Mouse (Mus musculus): ENCODE results near the gene Degs2.

Gene Degs2

DNA sequence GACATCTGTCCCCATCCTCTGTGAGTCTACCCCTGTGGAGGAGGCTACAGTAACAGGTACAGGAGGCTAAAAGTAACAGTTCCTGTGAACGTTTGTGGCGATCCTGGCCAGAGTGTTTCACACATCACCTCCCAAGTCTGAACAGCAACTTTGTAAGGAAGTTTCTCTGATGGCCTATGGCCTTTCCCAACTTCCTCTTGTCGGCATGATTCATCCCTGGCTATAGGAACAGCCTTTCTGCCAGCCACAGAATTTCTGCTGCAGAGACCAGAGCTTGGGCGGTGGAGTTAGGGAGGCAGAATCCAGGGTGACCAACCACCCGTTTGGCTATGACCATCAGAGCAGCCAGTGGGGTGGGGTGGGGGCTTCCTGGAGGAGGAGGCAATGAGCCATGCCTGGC is 2.1 kb downstream of the Degs2 start:
- no peak for DNase-seq (ENCODE audit: low read depth, low spot score)

DNA sequence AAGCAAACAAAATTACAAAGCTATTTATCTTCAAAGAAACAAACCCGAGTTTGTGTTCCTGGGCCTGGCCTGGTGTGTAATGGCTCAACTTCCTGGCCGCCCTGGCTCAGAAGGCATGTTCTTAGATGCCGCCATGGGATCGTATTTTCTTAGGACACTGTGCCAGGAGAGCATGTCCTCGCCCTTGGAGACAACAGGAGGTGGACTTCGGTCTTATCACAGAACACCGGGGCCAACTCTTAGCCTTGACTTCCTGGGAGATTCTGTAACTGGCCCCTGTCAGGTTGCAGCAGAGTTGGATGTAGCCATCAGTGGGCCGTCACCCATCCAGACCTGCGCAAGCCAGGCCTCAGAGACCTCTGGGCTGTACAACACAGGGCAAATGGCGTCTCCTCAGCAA is 2.5 kb downstream of the Degs2 start:
- DNase-seq (ENCODE audit: low read depth, low spot score), result no peak

DNA sequence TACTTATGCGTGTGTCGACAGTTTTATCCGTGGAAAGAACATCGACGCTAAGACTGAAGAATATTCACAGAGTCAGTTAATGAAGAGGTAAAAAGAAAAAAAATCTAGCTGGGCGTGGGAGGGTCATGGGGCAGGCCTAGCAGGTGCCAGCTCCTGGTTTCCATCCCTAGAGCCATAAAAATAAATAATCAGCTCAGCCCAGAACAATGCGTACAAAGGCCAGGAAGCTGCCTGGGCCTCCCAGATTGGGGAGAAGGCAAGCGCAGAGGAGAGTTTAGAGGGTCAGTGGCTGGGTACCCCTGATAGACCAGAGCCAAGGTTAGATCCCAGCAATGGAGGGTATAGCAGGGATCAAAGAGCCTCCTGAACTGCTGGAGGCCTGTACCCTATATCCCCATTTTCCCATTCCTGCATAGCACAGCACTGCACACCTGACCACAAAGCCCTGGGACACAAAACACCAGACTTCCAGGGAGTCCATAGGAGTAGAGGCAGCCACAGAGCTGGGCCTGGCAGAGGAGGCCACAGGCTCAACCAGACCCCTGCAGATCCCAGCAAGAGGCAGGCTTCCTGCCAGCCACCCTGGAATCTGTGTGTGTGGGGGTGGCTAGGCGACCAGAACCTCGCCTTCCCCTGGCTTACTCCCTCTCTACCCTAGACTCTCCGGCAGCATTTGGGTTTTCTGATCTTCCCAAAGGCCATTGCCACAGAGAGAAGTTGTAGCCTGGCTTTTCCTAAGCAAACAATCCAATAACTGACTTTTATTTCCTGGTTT is 3.2 kb downstream of the Degs2 start:
- DNase-seq (ENCODE audit: low read depth, low spot score), result no peak

DNA sequence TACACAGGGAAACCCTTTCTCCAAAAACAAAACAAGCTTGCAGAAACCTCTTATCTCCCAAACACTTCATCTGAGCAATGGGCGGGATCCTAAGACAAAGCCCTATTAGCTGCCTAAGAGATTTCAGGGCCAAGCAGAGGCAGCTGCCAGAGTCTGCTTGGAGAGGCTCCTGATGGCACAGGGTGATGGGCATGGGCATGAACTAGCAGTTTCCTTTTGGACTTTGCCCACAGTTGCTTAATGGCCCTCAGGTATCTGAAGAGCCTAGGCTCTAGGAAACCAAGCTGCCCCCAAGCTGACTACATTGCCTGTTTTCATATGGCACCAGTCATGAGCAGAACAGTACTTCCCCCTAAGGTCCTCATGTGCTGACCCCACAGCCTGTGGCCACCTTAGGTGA is 7.9 kb downstream of the Degs2 start:
- no peak for DNase-seq (ENCODE audit: low read depth, low spot score)

DNA sequence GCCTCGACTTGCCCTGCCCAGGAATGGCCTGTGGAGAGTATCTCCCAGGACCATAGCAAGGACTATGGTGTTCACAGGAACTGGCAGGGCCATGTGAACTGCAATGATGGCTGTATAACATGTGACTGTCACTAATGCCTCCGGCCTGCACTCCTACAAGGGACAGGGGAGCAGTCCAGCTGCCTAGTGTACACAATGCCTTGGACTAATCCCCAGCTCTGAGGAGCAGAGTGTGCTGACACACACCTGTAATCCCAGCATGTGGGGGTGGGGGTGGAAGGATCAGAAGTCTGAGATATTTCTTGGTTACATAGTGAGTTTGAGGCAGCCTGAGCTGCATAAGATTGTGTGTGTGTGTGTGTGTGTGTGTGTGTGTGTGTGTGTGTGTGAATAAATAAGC is 8.5 kb downstream of the Degs2 start:
- DNase-seq (ENCODE audit: low read depth, low spot score), result no peak

DNA sequence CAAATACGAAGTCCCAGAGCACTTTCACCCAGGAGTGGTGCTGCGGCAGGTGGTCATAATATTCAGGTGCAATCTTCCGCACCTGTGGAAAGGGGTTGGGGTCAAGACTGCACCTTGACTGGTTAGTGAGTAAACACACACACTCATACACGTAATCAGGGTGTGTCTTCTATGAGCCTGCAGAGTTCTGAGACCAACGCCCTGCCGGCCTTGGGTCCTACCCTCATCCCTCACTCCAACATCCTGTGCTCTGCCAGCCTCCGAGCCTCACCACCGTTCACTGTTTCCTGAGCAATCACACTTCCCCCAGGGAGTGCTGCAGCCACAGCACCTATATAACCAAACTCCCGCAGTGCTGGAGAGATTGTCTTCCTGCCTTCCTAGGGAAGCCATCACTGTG is 11.6 kb downstream of the Degs2 start:
- DNase-seq (ENCODE audit: low read depth, low spot score), result no peak

DNA sequence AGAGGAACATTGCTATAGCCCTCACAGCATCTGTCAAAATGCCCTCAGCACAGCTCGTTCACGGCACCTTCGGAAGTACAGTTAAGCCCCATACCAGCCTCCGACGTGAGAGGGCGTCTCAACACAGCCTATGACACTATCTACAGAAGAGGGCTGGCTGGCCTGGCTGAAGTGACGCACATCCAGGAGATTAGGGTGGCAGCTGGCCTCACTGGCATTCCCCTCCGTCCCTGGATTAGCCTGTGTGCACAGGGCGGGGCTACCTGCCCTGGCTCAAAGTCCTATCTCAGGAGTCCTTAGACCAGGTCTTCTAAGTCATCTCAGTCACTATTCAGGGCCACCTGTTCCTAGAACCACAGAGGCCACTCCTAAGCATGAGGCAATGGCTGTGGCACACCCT is 12.9 kb downstream of the Degs2 start:
- no peak for DNase-seq (ENCODE audit: low read depth, low spot score)

DNA sequence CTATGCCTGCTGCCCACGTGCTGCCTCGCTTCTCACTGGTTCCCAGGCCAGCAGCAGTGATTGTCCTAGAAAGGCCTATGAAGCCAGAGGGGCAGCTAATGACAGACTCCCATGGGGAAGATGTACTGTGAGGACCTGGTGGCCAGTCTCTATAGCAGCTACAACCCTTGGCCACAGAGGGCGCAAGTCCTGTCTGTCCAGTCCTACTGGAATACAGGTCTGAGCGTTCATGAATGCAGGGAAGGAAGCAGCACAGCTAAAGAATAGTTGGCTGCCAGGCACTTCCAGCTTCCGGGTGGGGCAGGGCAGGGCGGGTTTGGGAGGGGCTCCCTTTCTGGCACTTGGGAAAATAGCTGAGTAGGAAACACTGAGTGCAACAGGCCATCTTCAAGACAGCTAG is 15.2 kb downstream of the Degs2 start:
- no peak for DNase-seq (ENCODE audit: low read depth, low spot score)

DNA sequence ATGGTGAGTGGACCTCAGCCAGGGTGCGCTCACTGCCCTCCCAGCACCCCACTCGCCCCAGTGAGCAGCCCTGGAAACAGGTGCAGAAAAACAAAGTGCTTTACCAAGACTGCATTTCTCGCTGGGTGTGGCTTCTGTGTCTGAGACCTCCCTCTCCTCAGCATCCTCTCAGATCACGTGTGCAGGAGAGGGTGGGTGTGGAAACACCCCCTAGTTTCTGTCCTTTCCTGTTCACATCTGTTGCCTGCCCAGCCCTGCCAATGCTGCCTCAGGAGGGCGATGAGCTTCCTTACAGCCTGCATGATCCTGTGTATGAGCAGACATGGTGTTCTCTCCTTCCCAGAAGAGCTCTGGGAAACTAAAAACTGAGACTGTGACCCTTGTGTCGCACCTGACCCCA is 15.7 kb downstream of the Degs2 start:
- DNase-seq (ENCODE audit: low read depth, low spot score), result no peak

DNA sequence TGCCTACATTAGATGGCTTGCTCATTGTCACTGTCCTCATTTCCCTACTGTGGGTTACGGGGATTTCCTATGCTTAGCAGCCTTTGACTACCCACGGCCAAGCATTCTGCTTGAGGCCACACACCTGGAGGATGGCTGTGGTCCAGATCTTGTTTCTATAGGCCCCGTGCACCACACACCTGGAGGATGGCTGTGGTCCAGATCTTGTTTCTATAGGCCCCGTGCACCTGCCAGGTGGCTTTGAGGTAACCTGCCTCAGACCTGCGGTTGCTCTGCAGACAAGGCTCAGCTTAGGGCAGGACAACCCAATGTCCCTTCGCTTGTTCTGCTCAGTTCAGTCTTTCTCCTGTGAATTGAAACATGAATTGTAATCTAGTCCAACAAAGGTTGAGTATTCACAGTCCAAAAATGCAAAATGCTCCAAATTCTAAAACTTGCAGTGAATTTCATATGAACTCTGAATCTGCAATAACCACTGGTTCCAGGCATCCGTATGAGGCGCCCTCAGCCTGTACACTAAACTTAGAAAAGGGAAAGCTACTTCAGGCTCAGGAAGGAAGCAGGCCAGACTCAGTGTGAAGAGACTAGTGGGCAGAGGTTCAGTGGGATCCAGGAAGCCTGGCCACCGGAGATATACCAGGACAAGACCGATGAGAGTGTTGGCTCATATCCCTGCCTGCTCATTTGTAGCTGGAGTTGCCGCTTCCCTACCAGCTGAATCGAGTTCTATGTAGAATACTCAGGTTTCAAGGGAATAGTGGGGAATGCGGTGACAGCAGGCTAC is 19.7 kb downstream of the Degs2 start:
- DNase-seq (ENCODE audit: low read depth, low spot score), result no peak

DNA sequence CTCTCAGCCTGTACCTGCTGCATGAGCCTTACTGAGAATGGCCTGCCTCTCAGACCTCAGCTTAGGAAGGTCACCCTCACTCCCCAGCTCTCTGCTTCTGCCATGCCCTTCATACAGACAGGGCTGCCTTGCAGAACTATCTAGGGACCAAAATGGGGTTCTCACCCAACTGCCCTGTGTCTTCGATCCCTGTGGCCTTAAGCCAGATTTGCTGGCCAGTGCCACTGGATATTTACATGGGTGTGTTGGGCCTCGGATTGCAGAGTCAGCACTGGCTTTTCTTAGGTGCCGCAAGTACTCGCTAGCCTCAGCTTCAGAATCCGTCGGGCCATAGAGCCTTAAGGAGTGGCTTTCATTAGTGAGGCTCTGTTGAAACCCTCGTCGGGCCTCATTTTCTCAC is 21.3 kb downstream of the Degs2 start:
- DNase-seq (ENCODE audit: low read depth, low spot score), result no peak

DNA sequence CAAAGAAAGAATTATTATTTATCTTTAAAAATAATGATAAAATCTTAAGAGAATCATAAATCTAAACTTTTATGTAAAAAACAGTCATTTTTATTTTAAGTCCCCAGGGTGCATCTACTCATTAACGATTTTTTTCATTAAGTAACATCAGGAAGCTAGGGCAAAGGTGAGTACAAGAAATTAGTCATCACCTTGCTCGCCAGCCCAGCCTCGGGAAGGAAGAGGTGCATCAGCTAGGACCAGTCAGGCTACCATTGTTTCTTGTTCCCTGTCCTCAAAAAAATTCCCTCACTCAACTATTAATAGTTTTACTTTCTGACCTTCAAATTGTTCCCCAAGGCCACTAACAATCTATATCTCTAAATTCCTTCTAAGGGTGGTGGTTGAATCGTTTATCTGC is 23.7 kb downstream of the Degs2 start:
- DNase-seq (ENCODE audit: low read depth, low spot score), result no peak

DNA sequence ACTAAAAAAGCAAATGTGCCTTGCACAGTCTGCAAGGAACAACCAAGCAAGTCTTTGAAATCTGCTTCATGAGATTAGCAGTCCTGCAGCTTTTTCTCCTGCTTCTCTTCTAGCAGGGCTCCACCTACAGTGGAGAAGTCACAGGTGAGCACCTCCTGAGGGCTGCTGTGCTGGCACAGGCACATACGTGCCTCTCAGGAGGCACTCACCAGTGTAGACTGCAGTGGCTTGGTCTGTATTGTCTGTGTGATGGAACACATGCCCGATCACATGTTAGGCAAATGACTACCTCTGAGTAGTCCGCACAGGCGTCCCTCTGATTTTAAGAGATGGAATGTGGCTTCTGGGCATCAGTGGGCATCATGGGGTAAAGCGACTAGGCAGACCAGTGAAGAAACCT is 25.0 kb downstream of the Degs2 start:
- DNase-seq (ENCODE audit: low read depth, low spot score), result no peak

DNA sequence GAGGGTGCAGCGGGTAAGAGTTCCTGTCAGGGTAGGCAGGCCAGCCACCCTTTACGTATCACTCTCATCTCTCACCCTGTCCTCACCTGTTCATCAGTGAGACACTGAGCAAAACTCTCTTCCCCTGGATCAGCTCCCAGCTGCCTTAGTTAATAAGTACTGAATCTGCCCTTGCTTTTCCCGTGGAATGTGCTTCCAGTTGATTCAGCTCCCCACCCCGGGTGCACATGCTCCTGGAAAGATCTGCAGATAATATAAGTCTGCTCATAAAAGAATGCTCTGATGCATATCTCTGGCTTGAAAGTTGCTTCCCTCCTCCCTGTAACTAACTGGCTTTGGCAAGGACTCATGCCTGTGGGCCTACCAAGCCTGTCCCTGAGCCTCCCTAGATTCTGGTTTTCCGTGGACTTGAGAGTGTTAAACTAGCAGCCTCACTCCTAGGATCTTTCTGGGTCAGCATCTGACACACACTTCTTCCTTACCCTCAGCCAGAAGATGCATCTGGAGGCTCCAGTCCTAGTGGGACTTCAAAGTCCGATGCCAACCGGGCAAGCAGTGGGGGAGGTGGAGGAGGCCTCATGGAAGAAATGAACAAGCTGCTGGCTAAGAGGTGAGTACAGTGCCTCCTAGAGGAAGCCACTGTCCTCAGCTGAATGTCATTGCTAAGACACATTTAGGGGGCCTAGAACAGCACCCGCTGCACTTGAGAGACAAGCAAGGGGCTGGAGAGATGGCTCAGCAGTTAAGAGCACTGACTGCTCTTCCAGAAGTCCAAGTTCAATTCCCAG is 26.3 kb downstream of the Degs2 start:
- DNase-seq (ENCODE audit: low read depth, low spot score), result no peak

DNA sequence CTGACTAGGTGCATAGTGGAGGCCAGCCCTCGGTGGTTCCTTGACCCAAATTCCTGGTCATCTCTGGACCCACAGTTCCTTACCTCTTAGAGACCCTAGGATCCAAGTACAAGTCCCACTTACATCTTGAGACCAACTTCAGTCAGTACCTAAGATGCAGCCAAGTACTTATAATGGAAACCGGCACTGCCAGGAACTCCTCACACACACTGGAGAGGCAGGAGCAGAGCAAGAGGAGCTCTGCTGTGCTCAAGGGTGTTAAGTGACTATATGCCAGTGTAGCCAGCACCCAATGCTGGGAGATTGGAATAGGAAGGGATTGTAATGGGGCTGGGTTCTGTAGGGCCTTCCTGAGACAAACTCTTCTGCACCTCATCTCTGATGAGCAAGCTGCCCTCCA is 27.2 kb downstream of the Degs2 start:
- DNase-seq (ENCODE audit: low read depth, low spot score), result no peak

DNA sequence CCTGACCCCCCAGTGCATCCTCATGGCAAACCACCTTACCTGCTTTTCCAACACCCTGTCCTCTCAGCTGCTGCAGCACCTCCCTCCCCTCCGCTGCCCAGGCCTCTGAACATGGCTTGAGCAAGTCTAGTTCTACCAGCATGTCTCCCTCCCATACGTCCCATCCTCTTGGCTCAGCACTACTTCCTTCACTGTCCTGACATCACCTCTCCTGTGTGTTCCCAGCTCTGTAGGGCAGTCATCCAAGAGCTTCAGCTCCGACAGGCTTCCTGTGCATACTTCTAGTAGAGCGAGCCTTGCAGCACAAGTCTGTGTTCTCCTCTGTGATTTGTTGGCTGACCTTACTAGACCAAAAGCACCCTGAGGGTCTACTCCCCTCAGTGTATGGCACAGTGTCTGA is 27.6 kb downstream of the Degs2 start:
- DNase-seq (ENCODE audit: low read depth, low spot score), result no peak

DNA sequence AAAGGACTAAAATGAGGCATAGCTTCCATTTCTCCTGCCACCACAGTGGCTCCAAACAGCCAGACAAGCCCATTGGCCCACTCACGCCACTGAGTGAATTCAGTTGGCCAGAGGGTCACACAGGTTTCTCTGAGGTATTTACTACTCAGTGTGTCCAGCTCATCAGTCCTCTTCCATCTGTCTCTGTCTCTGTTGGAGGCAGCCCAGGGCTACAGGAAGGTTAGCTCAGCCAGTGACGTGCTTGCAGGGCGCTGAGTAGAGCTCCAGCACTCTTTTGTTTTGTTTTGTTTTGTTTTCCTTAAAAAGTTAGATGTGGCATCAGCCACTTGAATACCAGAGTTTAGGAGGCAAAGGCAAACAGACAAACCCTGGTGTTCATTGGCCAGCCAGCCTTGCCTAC is 28.6 kb downstream of the Degs2 start:
- DNase-seq (ENCODE audit: low read depth, low spot score), result no peak

DNA sequence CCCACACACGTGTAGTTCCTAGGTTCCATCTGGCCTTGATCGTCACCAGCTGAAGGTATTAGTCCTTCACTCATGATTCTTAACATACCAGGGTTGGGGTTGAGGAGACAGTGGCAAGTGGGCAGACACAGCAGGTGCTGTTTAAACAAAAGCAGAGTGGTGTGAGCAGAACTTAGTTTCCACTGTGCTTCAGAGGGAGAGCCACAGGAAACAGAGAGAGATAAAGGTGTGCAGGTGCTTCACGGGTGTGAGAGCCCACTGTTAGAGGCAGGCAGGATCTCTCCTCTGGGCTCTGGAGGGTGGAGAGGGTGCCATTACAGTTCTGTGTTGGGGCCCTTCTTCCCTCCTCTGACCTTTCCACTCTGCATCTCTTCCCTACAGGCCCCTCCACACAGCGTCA is 29.2 kb downstream of the Degs2 start:
- no peak for DNase-seq (ENCODE audit: low read depth, low spot score)

DNA sequence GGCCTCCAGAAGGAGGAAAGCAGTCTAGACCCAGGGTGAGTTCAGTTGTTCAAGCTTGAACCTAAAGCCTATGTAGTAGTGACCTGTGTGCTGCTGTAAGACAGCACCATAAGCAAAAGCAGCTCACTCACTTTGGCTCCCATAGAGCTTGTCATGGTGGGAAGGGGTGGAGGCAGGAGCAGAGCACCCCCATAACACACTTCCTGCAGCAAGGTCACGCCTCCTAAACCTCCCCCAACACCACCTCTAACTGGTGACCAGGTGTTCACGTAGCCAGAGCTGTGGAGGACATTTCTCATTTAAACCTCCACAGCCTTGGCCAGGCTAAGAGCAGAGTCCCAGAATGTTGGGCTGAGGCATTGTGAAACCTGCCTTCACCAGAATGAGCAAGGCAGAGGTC is 30.6 kb downstream of the Degs2 start:
- DNase-seq (ENCODE audit: low read depth, low spot score), result no peak

DNA sequence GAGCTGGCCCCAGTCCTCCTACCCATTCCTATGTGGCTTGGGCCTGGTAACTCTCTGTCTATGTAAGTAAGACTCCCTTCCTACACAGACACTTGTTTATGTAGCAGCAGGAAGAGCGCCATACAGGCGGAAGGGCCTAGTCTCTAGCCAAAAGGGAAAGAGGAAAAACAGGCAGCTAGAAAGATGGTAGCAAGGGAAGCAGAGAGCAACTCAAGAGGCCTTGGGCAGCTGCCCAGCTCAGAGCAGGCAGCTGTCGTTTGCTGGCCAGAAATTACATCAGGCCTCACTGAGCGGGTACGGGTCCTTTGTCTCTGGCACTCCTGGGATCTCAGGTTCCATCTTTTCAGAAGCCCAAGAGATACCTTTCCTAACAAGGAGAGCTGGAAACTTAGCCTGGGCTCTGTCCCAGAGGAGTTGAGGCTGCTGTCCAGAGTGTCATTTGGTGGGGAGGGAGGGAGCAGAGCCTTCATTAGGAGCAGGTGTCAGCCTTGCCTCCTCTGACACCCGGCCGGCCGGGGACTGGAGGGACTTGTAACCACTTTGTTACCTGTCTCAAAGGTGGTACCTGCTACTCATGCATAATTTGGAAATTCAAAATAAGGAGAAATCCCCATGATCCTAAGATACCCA is 33.4 kb downstream of the Degs2 start:
- no peak for DNase-seq (ENCODE audit: low read depth, low spot score)

DNA sequence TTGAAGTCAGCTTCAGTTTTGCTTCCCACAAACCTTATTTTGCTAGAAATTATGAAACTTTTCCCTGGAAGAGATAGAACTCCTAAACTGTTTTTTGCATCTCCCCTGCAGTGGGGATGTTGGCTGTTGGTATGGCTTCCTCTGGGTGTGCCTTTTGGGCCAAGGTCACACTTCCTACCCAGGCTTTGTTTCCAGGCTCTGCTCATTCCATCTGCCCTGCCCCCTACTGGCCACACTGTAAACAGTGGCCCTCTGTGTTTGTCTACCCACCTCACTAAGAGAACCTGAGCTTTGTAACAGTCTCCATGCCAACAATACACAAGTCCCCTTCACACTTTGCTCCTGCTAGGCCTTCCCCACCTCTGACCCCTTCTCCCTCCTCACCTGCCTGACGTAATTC is 44.8 kb downstream of the Degs2 start:
- peak; percentile 24 for DNase-seq (ENCODE audit: low read depth, low spot score)

All from embryo, embryonic 11.5 days (tissue).